Mouse (Mus musculus): ENCODE results near the gene Ndufb7.
"Not testable (repeated sequence)": the region's sequence is repeated elsewhere in the genome, so short reads cannot be mapped to it uniquely, and the experiment has no call there.

Gene Ndufb7

DNA sequence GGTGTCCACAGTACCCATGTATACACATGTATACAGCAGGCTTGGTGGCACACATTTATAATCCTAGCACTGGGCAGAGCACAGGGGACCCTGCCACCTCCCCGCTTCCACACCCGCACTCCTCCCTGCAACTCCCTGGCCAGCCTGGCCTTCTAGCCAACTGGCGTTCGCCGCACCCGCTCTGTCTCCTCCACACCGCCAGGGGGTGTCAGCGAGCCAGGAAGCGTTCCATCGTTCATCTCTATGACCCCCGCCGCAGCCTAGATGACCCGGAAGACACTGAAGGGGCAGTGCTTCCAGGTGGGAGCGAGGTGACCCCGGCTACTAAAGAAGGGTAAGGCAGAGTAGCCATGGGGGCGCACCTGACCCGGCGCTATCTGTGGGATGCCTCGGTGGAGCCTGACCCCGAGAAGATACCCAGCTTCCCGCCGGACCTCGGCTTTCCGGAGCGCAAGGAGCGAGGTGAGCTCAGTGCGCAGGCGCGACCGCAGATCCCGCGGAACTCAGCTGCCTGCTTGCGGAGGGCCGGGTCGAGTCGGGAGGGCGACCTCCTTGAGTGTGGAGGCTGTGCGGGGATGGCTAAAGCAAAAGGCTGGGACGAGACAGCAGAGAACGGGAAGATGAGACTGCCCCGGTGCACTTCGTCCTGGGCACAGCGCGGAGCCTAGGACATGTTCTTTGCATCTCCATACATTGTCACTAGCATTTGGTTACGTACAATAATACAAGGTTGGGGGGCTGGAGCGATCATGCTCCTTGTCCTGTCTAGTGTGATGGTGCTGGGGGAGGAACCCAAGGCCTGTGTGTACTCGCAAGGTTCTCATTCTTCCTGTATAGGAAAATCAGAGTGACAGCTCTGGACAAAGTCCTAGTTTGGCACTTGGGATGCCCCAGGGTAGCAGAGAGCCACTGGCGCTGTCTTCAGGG, at the start of gene Ndufb7:
Ndufb7 (plus strand) TSS at position 203 of the 927 bp plus-strand sequence.
- peak; percentile 93 to 97 for DNase-seq (ENCODE audit: low read depth in 2 of 2, low spot score in 2 of 2)

DNA sequence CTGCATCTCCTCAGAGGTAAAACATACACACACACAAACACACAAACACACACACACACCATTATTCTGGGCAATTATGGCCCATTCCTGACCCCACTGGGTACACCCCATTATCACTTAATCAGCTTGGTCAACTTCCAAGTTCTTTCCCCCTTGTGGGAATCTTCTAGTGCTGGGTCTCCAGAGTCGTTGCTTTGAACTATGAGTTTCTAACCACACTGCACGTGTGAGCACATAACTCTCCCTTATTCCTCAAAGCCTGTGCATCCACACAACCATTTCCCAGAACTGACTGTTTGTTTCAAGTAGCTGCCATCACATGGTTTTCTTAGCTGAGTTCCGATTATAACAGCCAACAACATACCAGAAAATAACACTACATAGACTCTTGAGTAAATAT, 46.0 kb upstream of the Ndufb7 start:
- DNase-seq (ENCODE audit: low read depth in 2 of 2, low spot score in 2 of 2) = no peak

DNA sequence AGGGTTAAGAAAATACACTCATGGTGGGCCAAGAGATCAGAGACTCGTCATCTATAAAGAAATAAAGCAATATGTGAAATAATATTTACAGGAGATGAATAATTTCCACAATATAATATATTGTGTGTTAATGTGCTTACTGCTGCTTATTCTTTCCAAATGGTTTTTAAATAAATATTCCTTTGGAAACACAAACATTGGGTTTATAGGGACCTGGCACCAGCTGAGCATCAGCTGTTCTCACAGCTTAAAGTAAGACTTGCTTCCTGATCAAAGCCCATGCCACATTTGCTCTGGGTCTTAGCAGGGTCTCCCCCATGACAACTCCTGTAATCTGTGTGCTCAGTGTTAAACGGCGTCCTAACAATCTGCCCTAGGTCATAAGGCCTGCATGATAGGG, 45.6 kb upstream of the Ndufb7 start:
- not testable (repeated sequence) for DNase-seq (ENCODE audit: low read depth in 2 of 2, low spot score in 2 of 2)

DNA sequence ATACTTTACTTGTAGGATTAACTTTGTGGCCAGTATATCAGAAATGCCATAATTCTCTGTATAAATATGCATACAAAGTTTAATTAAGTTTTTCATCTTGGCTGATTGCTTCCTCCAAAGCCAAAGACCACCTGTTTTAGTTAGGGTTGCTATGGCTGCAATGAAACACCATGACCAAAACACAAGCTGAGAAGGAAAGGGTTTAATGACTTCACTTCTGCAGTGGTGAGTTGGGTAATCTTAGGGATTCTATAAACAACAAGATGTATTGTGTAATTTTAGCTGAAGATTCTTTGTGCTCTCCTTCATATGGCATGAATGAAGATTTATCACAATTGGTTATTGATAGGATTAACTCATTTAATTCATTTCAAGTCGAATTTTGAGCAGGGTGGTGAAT, 45.2 kb upstream of the Ndufb7 start:
- no peak for DNase-seq (ENCODE audit: low read depth in 2 of 2, low spot score in 2 of 2)

DNA sequence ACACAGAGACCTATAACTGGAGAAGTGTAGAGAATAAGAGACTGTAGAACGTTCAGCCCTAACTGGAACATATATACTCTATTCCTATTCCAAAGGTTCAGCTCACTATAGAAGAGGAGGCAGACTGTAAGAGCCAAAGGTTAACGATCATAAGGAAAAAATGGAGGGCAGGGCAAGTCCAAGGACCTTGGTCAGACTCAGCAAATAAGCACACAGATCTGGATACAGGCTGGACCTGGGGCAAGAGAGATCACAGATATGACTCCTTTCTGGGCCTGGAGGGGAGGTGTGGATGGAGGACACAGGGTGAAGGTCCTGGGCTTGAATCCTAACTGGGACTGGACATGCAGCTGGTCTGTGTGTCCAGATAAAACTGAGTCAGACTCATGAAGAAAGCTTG, 31.7 kb upstream of the Ndufb7 start:
- DNase-seq (ENCODE audit: low read depth in 2 of 2, low spot score in 2 of 2) = no peak

DNA sequence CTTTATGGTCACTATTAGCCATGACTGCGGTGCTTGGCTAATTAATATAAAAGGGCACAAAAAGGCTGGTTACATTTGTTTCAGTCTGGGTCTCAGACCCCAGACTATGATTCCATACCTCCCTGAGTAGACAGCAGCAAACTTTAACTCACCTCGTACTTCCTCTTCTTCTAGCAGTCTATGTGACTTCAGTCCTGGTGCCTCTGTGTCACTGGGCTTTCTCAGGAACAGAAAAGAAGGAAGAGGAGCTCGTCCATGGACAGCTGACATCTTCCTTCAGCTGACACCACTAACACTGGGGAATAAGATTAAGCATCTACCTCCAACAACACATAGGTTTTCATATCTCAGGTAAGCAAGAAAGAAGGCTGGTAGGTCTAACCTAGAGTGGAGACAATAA, 30.7 kb upstream of the Ndufb7 start, which contains the start of gene Olfr370:
Olfr370 (plus strand) TSS at position 45 of the 400 bp plus-strand sequence.
- DNase-seq (ENCODE audit: low read depth in 2 of 2, low spot score in 2 of 2) = no peak

DNA sequence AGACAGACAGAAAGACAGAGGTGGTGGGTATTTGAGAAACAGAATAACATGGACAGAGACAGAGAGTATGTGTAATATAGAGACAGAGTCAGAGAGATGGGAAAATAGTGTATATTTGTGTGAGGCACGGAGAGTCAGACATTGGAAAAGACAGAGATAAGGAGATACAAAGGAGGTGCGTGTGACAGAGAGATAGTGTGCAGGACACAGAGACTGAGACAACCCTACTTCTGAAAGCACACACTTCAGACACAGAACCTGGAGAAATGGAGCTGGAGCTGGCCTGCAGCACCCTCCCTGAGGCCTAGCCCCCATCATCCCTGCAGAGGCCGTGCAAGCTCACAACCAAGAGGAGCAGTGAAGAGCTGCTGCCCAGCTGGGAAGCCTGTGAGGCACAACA, 3.8 kb upstream of the Ndufb7 start:
- no peak for DNase-seq (ENCODE audit: low read depth in 2 of 2, low spot score in 2 of 2)

DNA sequence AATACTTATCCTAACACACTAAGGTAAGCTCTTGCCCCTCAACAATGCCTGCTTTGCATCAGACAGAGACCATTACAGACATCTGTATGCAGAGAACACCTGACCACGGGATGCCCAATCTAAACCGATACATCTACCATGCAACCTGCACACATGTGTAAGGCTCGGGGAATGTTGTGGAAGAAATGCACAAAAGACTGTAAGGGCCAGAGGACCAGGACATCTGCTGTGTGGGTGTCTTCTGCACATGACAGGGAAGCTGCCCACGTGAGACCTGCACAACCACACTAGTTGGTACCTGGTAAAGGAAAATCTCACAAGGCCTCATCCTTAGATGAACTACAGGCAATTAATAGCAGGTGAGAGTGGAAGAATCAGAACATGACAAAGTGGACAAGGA, 3.2 kb upstream of the Ndufb7 start:
- DNase-seq (ENCODE audit: low read depth in 2 of 2, low spot score in 2 of 2) = no peak

DNA sequence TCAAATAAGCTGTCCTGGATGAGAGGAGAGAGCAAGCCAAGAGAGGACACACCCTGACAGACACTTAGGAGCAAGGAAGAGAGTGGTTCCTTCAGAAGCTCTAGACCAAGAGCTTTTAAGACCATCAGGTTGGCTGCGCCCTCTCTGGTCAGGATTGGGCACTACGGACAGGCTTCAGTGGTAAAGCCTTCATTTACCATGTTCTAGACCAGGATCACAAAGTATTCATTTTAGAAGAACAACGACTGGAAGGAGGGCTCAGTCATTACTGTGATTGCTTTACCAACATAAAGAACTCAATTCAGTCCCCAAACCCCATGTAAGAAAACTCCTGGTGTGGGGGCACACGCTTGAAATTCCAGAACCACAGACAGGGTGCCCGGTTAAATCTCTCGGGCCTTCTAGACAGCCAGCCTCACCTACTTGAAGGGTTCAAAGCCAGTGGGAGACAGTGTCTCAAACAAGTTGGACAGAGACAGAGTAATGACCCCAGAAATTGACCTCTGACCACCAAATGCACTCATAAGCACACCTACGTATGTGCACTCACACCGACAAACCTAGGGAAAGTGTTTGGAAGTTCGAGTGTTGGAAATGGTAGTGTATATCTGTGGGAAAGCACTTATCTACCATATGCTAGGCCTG, 618 bp upstream of the Ndufb7 start:
- peak in 1 of 2 experiments; percentile 19 for DNase-seq (ENCODE audit: low read depth in 2 of 2, low spot score in 2 of 2)

DNA sequence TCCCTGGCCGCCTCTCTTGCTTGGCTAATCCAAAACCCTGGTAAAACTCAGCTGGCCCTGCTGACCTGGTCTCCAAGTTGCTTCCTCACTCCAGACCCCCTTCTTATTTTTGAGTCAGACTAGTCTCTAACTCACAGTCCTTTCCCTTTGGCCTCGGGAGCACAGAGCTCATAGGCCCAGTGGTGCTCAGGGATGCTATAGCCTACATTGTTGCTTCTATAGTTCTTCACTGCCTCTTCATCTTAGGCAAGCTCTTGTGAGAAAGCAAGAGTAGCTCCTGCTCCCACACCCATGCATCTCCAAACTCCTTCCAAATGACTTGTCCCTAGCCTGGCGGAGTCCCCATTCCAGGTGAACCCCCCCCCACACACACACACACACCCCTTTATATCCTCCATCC, 1.2 kb downstream of the Ndufb7 start:
- DNase-seq (ENCODE audit: low read depth in 2 of 2, low spot score in 2 of 2) = no peak

DNA sequence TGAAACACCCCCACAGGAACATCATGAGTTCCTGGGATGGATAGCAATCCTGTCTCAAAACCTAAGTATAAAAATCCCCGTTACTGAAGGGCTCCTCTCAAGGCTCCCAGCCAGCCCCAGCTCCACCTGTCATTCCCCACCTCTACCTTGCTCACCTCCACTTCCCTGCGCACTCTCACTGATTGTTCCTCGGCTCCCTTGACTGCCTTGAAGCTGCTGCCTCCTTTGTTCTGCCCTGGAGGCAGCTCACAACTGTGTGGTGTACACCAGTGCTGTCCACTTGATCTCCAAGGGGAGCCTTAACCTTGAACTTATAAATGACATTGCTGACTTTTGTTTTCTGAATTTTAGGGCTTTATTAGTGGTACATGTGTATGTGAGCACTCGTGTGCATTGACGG, 1.7 kb downstream of the Ndufb7 start:
- DNase-seq (ENCODE audit: low read depth in 2 of 2, low spot score in 2 of 2) = no peak

DNA sequence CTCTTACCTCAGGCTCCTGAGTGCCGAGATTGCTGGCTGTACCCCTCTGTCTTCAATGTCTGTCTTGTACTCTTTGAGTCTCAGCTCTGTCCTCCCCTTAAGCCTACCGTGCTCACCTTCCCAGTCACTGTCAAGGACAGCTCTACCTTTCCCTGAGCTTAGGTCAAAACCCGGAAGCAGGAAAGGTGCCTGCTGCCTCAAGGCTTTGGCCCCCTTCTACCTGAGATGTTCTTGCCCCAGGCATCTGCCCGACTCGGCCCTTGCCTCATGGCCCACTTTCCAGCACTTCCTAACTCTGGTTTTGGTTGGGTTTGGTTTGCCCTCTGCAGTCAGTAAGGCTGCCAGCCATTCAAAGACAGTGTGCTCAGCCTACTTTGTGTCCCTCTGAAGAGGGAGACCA, 2.3 kb downstream of the Ndufb7 start:
- no peak for DNase-seq (ENCODE audit: low read depth in 2 of 2, low spot score in 2 of 2)

DNA sequence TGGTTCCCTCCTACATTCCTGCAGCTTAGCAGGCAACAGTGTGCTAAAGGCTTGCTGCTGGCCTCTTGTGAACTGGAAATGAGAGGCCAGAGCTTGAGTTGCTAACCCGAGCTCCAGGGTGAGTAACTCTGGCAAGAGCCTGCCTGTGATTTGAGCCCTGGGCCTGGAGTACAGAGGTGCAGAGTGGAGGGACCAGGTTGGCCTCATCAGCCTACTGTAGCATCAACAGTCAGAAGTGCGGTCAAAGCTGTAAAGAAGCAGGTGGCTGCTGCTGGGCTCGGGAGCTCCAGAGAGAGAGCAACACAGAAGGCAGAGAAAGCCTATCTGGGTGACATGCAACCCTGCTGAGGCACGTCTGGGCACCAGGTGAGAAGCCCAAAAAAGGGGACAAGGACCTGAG, 2.7 kb downstream of the Ndufb7 start:
- DNase-seq (ENCODE audit: low read depth in 2 of 2, low spot score in 2 of 2) = no peak

DNA sequence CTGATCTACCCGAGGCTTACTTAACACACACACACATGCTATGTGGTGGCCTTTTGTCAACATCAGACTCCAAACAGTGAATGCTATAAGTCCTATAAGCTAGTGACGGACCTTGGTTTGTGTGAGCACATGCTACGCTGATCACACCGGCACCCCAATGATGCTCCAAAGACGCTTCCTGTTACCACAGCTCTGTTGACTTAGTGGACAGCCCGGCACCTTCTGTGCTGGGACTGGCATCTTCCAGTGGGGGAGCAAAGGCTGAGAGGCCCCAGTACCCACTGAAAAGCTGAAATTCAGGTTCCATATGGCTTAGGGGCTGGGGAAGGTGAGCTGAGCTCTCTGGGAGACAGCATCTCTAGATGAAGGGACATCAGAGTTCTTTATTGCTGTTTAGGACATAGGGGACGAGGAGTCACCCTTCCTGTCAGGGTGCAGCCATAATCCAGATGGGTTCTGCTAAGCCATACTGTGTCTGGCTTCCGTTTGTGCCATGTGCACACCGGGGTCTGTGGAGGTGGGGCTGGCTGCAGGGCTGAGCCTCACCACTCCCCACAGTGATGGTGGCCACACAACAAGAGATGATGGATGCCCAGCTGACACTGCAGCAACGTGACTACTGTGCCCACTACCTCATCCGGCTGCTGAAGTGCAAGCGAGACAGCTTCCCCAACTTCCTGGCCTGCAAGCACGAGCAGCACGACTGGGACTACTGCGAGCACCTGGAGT, 4.0 kb downstream of the Ndufb7 start:
- DNase-seq (ENCODE audit: low read depth in 2 of 2, low spot score in 2 of 2) = no peak

DNA sequence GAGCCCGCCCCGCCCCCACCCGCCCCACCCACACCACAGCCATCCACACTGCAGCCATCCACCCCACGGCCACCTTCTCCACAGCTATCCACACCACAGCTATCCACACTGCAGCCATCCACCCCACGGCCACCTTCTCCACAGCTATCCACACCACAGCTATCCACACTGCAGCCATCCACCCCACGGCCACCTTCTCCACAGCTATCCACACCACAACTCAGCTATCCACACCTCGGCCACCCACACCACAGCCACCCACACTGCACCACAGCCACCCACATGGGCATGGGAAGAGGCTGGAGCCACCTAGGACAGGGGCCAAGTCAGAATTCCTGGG, 4.5 kb downstream of the Ndufb7 start:
- not testable (repeated sequence) for DNase-seq (ENCODE audit: low read depth in 2 of 2, low spot score in 2 of 2)

DNA sequence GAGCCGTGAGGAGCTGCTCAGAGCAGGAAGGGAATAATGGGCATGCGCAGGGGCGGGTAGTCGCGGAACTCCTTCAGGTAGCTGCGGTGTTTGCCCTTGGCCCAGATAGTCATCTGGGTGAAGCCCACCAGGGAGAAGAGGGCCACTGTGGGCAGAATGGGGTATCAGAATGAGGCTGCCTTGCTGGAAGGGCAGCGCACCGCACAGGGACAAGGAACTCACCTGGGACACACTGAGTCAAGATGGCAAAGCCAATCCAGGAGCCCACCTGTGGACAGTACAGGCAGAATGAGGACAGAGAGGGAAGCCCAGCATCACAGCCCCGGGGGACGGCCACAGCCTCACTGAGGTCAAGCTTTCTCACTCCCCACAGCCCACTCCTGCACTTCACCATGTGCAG, 5.3 kb downstream of the Ndufb7 start:
- DNase-seq (ENCODE audit: low read depth in 2 of 2, low spot score in 2 of 2) = no peak

DNA sequence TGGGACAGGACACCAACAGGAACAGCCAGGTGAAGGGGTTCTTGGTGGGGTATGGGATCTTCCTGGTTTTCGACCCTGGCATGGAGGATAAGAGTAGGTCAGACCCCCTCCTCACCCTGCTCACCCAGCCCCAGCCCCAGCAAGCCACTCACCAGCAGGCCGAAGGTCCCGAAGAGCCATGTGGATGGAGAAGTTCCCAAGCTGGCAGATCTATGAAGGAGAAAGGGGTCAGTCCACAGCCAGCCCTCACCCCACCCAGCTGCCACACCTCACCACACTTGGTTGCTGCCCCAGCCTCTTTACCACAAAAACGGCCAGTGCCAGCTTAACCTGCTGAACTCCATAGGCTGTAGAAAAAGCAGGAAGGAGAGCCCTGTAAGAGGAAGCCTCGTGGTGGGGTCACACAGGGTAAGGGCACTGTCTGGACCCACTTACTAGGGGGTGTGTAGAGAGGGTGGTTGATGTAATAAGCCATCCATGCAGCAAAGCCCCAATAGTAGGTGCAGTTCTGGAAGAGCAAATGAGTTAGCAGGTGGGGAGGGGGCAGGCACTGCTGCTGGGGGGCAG, 5.9 kb downstream of the Ndufb7 start:
- no peak for DNase-seq (ENCODE audit: low read depth in 2 of 2, low spot score in 2 of 2)

DNA sequence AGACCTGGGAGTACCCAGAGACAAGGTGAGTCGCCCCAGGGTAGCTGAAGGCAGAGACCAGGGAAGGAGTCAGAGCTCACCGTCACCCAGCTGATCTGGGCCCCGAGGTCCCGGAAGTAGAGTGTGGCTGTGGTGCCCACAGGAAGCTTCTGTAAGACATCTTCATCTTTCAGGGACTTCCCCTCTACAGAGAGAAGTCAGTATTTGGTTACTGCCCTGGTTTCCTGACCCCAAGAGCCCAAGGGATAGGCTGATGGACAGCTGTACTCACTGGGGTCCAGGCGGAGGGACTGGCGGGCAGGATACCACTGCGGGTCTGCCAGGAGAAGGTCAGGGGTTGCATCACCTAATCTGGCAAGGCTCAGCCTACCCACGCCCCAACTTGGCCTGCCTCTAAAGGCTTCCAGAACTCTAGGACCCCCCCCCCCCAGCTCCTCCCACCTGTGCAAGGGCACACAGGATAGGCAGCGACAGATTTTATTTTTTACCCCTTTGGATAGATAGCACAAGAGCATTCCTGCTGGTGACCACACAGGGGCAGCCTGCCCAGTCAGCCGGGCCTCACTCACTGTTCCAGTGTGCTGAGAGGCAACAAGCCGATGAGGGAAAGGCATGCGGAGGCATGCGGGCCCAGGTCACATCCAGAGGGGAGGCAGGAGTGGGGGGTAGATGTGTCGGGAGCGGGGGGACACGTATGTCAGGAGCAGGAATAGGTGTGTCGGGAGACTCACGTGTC, 6.8 kb downstream of the Ndufb7 start:
- DNase-seq (ENCODE audit: low read depth in 2 of 2, low spot score in 2 of 2) = peak; percentile 65 to 70

DNA sequence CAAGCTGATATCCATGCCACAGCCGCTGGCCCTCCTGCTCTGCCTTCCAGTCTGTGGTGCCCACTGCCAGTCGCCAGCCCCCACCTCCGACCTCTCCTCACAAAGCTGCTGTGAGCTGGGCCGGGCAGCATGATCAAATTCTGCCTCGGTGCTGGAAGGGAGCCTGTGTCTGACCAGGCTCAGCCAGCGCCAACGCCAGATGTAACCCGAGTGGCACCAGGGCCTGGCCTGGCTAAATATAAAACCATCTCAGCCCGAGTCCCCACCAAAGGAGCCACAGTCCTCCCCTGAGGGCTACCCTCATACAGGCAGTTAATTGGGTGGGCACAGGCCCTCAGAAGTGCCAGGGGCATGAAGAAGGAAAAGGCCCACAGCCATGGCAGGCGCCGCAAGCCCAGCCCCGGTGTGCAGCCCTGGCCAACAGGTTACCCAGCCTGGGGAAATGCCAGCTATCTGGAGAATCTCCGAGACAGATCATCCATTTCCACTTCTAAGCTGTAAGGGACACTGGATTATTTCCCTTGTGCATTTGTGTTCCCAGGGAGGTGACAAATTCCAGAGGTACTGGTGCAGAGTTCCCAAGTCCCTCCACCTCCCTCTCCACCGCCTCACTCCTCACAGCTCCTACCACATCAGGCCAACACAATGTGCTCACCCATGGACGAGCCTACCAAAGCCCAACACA, 8.3 kb downstream of the Ndufb7 start:
- no peak for DNase-seq (ENCODE audit: low read depth in 2 of 2, low spot score in 2 of 2)
